Mouse (Mus musculus) midbrain, embryonic 11.5 days (tissue): ENCODE results near the gene Rhou. TPM values are rescaled to one million over a fixed set of nuclear protein-coding genes. Genes with fewer than 3 reads are reported as not detected.

ENCODE experiments used
- ATAC-seq: fragments of 200-750 bp; cut with Nextera tagmentation; 2 replicates; pipeline ENCODE4 v1.8.0; 2017; ENCODE audit warnings: moderate TSS enrichment, moderate library complexity; ENCODE audit not compliant: low FRiP score
- DNase-seq: peaks from one replicate; pipeline ENCODE4 v3.0.0; 2015; ENCODE audit warnings: low spot score; ENCODE audit errors: missing footprints
- H3K27ac ChIP-seq: fragments of 300-500 bp; sonication (generic); 2 replicates; pipeline ENCODE4 v1.5.1; 2014; ENCODE audit warnings: low read depth, low read length
- H3K27me3 ChIP-seq: fragments of 300-500 bp; sonication (generic); 2 replicates; pipeline ENCODE4 v1.6.1; 2014; ENCODE audit warnings: mild to moderate bottlenecking, low read length, moderate library complexity, mixed read lengths; ENCODE audit not compliant: control insufficient read depth, insufficient read depth
- H3K36me3 ChIP-seq: fragments of 300-500 bp; sonication (generic); 2 replicates; pipeline ENCODE4 v1.6.1; 2014; ENCODE audit warnings: mild to moderate bottlenecking, low read length, moderate library complexity, mixed read lengths; ENCODE audit not compliant: control insufficient read depth, insufficient read depth
- H3K4me1 ChIP-seq: fragments of 300-500 bp; sonication (generic); 2 replicates; pipeline ENCODE4 v1.6.1; 2014; ENCODE audit warnings: low read length; ENCODE audit not compliant: control insufficient read depth, insufficient read depth
- H3K4me2 ChIP-seq: fragments of 300-500 bp; sonication (generic); 2 replicates; pipeline ENCODE4 v1.6.1; 2014; ENCODE audit warnings: mild to moderate bottlenecking, moderate library complexity
- H3K4me3 ChIP-seq: fragments of 300-500 bp; sonication (generic); 2 replicates; pipeline ENCODE4 v1.5.1; 2014; ENCODE audit warnings: low read depth, low read length
- H3K9ac ChIP-seq: fragments of 300-500 bp; sonication (generic); 2 replicates; pipeline ENCODE4 v1.6.1; 2014; ENCODE audit warnings: low read length
- H3K9me3 ChIP-seq: fragments of 300-500 bp; sonication (generic); 2 replicates; pipeline ENCODE4 v1.6.1; 2016; ENCODE audit warnings: low read length; ENCODE audit not compliant: control insufficient read depth
- WGBS: fragments of 180-500 bp; shearing (Covaris S2); extraction: QIAGEN DNeasy Blood & Tissue Kit; methylation state at CpG from one replicate; pipeline ENCODE4 v1.1.7; 2014; 5-methylcytosine and 5-hydroxymethylcytosine counted together
- polyA plus RNA-seq: library from polyadenylated mRNA; unstranded; fragments of >200 nt; fragmentation: Nextera tagmentation; extraction: Ambion mirVana; gene quantifications from 2 replicates; pipeline ENCODE4 v1.2.1, GENCODE M21; 2014

The Rhou gene
- polyA plus RNA-seq, 1 experiment from 2014 or later, result 8.3 TPM

DNA sequence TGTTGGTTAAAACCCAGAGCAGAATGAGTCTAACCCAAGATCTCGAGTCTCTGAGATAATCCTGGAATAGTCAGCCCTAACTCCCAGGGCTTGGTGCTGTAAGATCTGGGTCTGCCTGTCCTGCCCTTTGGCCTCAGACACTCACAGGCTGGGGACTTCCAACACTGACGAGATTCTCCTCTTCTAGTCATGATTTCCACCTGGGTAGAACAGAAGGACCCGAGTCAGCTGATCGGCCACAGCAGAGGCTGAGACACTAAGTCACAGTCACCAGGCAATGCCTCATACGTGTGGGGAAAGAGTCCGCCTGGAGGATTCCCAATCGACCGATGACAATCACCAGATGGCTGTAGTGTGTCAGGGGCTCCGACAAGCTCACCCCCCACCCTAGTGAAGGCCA, 42.4 kb downstream of the Rhou start:
- no peaks in the 10 kb centered on the region for H3K9me3 ChIP-seq
- H3K4me1 ChIP-seq, result no peaks in the 10 kb centered on the region
- 80% methylated on average over 9 of the region's 9 CpGs for WGBS
- DNase-seq (no peak), ATAC-seq (no peak)
- H3K9ac ChIP-seq, result no peak overlapping the region
- no peak overlapping the region for H3K27ac ChIP-seq
- H3K4me3 ChIP-seq, result no peak overlapping the region
- no peaks in the 10 kb centered on the region for H3K36me3 ChIP-seq
- no peak overlapping the region for H3K4me2 ChIP-seq
- no peaks in the 10 kb centered on the region for H3K27me3 ChIP-seq

DNA sequence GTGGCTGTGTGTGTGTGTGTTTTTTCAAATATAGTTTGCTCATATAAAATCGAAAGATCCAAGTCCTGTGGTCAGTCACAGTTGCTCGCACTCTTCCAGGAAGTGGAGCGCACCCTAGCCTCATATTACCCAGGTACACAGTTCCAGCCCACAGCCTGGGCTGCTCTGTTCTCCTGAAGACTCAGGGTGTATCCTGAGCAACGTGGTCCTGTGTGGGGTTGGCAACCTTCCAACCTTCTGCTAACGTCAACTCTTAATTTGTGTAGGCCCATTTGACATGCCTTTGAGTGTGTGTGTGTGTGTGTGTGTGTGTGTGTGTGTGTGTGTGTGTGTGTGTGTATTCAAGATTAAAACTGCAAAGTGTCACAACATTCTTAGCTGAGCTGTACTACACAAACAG, 43.6 kb downstream of the Rhou start:
- H3K4me3 ChIP-seq, result no peak overlapping the region
- DNase-seq (no peak), ATAC-seq (no peak)
- H3K9ac ChIP-seq, result no peak overlapping the region
- H3K9me3 ChIP-seq, result no peaks in the 10 kb centered on the region
- H3K36me3 ChIP-seq, result no peaks in the 10 kb centered on the region
- no peak overlapping the region for H3K27ac ChIP-seq
- 81% methylated on average over 5 of the region's 5 CpGs for WGBS
- no peaks in the 10 kb centered on the region for H3K27me3 ChIP-seq
- H3K4me2 ChIP-seq, result no peak overlapping the region
- no peaks in the 10 kb centered on the region for H3K4me1 ChIP-seq

DNA sequence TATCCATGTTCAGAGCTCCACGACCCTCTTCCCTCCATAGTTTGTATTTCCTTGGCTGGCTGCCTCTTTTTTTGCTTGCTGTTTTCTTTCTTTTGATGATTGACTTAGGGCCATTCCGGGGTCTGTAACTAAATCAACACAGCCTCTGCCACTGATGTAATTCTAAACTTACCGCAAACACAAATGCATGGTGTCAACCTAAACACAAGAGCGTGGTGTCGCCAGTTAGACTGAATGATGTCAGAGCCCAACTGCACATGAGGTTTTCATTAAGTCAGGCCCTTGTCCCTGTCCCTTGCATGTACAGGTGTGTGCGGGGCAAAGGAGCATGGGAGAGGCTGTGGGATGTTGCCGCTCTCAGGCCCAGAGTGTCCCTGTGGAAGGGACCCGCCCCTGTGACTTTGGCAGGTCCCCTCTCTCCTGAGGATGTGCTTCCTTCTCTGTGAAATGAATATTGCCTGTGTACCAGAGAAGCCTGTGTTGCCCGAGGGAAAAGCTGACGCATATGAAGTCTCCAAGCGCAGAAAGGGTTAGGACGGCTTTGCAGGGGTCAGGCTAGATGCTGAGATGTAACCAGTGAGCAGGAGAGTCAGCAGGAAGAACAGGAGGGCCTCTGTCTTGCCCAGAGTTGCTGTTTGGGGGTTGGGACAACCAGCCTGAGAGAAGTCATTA, 46.8 kb downstream of the Rhou start:
- H3K27ac ChIP-seq, result no peak overlapping the region
- H3K36me3 ChIP-seq, result no peaks in the 10 kb centered on the region
- no peak overlapping the region for H3K4me3 ChIP-seq
- no peaks in the 10 kb centered on the region for H3K27me3 ChIP-seq
- ATAC-seq, result no peak
- H3K4me2 ChIP-seq, result no peak overlapping the region
- WGBS, result 72% methylated on average over 12 of the region's 12 CpGs
- no peak for DNase-seq
- no peak overlapping the region for H3K9ac ChIP-seq
- H3K4me1 ChIP-seq, result no peaks in the 10 kb centered on the region
- H3K9me3 ChIP-seq, result no peaks in the 10 kb centered on the region

DNA sequence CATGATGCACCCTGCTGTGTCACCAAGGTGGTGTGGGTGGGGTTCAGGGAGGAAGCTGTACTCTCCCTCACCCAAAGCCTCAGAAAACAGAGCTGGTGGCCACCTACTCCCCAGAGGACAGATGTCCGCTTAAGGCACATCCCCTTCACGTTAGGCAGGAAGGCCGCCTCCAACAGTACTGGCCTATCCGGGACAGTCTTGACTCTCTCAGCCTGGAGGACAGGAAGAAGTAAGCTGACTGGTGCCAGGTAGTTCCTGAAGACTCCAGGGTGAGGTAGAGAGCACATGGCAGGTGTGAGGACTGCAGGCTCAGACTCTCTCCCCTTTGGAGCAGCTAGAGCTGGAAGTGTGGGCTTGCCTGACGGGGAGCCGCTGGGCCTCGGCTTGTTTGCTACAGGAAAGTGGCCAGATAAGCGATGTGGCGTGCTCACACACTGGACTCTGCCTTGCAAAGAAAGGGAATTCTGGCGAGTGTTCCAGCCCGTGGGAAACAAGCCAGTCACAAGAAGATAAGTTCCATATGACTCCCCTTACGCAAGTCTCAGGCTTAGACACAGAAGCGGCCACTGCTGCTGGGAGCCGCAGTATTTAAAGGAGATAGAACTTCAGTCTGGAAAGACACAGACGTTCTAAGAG, 48.3 kb downstream of the Rhou start:
- ATAC-seq, result no peak
- H3K4me3 ChIP-seq, result no peak overlapping the region
- no peaks in the 10 kb centered on the region for H3K36me3 ChIP-seq
- H3K4me2 ChIP-seq, result no peak overlapping the region
- H3K9ac ChIP-seq, result no peak overlapping the region
- WGBS, result 85% methylated on average over 15 of the region's 15 CpGs
- H3K4me1 ChIP-seq, result no peaks in the 10 kb centered on the region
- H3K27me3 ChIP-seq, result no peaks in the 10 kb centered on the region
- no peaks in the 10 kb centered on the region for H3K9me3 ChIP-seq
- no peak overlapping the region for H3K27ac ChIP-seq
- no peak for DNase-seq

GRCm38 (mm10) chr8:123705376-123705775, 51.6 kb downstream of the Rhou start:
- 86% methylated on average over 5 of the region's 5 CpGs for WGBS
- H3K9ac ChIP-seq, result no peak overlapping the region
- no peaks in the 10 kb centered on the region for H3K4me1 ChIP-seq
- ATAC-seq (no peak), DNase-seq (no peak)
- H3K4me2 ChIP-seq, result no peak overlapping the region
- H3K27ac ChIP-seq, result no peak overlapping the region
- no peak overlapping the region for H3K4me3 ChIP-seq
- H3K36me3 ChIP-seq, result no peaks in the 10 kb centered on the region
- no peaks in the 10 kb centered on the region for H3K27me3 ChIP-seq
- no peaks in the 10 kb centered on the region for H3K9me3 ChIP-seq

- DNase-seq, result no peak
- Histone ChIP-seq H3K4me1 (no peaks in the 10 kb centered on the region), H3K9ac (no peak overlapping the region), H3K27ac (no peak overlapping the region), H3K9me3 (no peaks in the 10 kb centered on the region), H3K4me2 (no peak overlapping the region), H3K36me3 (no peaks in the 10 kb centered on the region), H3K4me3 (no peak overlapping the region), H3K27me3 (no peaks in the 10 kb centered on the region)
- 90% methylated on average over 16 of the region's 16 CpGs for WGBS
- no peak for ATAC-seq
Observed at GRCm38 (mm10) chr8:123707137-123707536, 53.4 kb downstream of the Rhou start.

- no peak overlapping the region for H3K9ac ChIP-seq
- no peak overlapping the region for H3K4me2 ChIP-seq
- no peaks in the 10 kb centered on the region for H3K4me1 ChIP-seq
- H3K27ac ChIP-seq, result no peak overlapping the region
- no peaks in the 10 kb centered on the region for H3K36me3 ChIP-seq
- no peak for ATAC-seq
- 88% methylated on average over 8 of the region's 8 CpGs for WGBS
- no peaks in the 10 kb centered on the region for H3K27me3 ChIP-seq
- DNase-seq, result no peak
- no peak overlapping the region for H3K4me3 ChIP-seq
- no peaks in the 10 kb centered on the region for H3K9me3 ChIP-seq
Observed at GRCm38 (mm10) chr8:123708729-123709128, 55.0 kb downstream of the Rhou start.

DNA sequence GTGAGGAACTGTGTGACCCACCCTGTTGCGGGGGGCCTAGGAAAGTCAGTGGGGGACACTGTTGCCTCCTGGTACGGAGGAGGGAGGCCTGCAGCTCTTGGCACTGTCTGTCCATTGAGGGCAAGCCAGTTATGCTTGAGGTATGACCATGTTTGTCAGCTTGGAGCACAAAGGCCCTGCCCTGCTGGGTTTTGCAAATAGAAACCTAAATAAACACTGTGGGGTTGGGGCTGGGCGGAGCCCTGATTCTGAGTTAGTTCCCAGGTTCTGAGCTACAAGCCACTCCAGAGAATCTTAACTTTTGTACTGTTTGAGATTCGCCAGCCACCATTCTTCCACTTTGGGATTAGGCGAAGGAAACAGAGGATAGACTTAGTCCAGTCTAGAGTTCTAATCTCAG, 56.6 kb downstream of the Rhou start:
- DNase-seq (peak; percentile 67), ATAC-seq (no peak)
- no peak overlapping the region for H3K27ac ChIP-seq
- no peak overlapping the region for H3K4me2 ChIP-seq
- H3K36me3 ChIP-seq, result no peaks in the 10 kb centered on the region
- no peaks in the 10 kb centered on the region for H3K27me3 ChIP-seq
- H3K4me3 ChIP-seq, result no peak overlapping the region
- no peak overlapping the region for H3K9ac ChIP-seq
- WGBS, result 81% methylated on average over 5 of the region's 5 CpGs
- no peaks in the 10 kb centered on the region for H3K9me3 ChIP-seq
- H3K4me1 ChIP-seq, result no peaks in the 10 kb centered on the region
